Mouse (Mus musculus): ENCODE measurements around the gene Uvrag.

DNA sequence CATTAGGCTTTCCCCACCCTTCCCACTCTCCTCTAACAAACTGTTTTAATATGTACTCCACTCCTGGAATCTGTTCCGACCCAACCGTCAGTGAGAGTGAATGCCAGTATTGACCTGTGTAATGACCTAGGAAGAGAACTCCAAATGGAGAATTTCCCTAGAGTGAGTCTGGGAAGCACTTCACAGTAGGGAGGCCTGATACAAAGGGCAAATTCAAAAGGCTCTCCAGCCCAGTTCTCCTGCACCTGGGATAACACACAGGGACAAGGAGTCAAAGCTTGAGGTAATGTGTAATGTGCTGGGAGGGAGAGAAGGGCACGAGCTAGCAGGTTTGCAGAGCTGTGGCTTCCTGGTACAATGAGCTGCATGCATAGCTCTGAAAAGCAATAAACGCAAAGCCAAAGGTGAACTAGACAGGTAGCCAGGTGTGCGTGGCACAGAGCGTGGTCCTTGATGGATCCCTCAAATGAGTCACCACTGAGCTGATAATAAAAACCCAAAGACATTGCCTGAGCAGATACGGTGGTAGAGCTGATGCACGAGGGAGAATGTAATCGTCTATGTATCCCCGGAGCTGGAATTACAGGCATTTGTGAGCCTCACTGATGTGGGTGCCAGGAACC lies 213.9 kb downstream of the Uvrag start:
- TF ChIP-seq CTCF (IDR thresholded peaks at IDR 0.05; ENCODE audit: low read depth, low read length), result no peak
- TF ChIP-seq POLR2A (IDR thresholded peaks at IDR 0.05; ENCODE audit: extremely low read depth, insufficient read depth, low read length), result no peak
